Mouse (Mus musculus) bone marrow, adult 2 months (tissue): ENCODE measurements at regions not wholly inside any gene's neighbourhood (a gene's known extent, or its start where the extent isn't known, plus 50 kb on each side); places are given as distances from the start of the nearest gene placed in this dataset.

Experiments
- CTCF ChIP-seq: fragments of 200-500 bp; IDR thresholded peaks from 2 replicates; pipeline ENCODE4 v1.5.1; 2011; ENCODE audit warnings: low read length, control low read depth; ENCODE audit not compliant: control insufficient read depth, insufficient read depth
- POLR2A ChIP-seq: fragments of 200-500 bp; IDR thresholded peaks from 2 replicates; pipeline ENCODE4 v1.6.1; 2011; ENCODE audit warnings: low read depth, mild to moderate bottlenecking, control low read depth, low read length, borderline replicate concordance; ENCODE audit not compliant: control insufficient read depth

DNA sequence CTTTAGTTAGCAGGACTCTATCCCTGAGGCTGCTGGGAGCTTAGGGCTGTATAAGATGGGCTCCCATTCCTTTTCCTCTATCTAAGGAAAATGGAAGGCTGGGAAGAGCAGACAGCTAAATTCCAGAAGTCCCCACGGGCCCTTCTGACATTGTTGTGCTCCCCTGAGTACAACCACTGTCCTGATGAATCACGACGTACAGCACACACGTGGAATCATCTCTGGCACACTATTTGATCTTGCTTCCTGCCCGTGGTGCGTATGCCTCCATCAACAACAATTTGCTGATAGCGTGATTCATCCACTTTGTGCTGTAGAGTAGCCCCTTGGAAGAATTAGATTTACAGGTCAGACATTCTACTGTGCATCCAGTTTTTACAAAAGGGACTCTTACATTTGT, 378.2 kb downstream of the Setd4 start:
- TF ChIP-seq CTCF (no peak), POLR2A (no peak)
